Mouse (Mus musculus) stomach, postnatal 0 days (tissue): Measurements from ENCODE around the gene Rpl38. TPM values are rescaled to one million over a fixed set of nuclear protein-coding genes. Genes with fewer than 3 reads are reported as not detected.

Experiments
- ATAC-seq: fragments of 200-750 bp; cut with Nextera tagmentation; 2 replicates; pipeline ENCODE4 v1.8.0; 2017; ENCODE audit not compliant: low FRiP score, low TSS enrichment
- DNase-seq: peaks from one replicate; pipeline ENCODE4 v3.0.0-alpha.2; 2016; ENCODE audit warnings: low spot score
- H3K27ac ChIP-seq: fragments of 300-500 bp; sonication (generic); replicated peaks from 2 replicates; pipeline ENCODE4 v1.5.1; 2014; ENCODE audit warnings: mild to moderate bottlenecking, control low read depth
- H3K27me3 ChIP-seq: fragments of 300-500 bp; sonication (generic); 2 replicates; pipeline ENCODE4 v1.6.1; 2014; ENCODE audit warnings: low read length; ENCODE audit not compliant: control insufficient read depth, insufficient read depth
- H3K36me3 ChIP-seq: fragments of 300-500 bp; sonication (generic); 2 replicates; pipeline ENCODE4 v1.6.1; 2014; ENCODE audit warnings: low read length, mixed read lengths; ENCODE audit not compliant: control insufficient read depth, insufficient read depth
- H3K4me1 ChIP-seq: fragments of 300-500 bp; sonication (generic); replicated peaks from 2 replicates; pipeline ENCODE4 v1.6.1; 2014; ENCODE audit warnings: antibody characterized with exemption; ENCODE audit not compliant: control insufficient read depth, insufficient read depth
- H3K4me2 ChIP-seq: fragments of 300-500 bp; sonication (generic); replicated peaks from 2 replicates; pipeline ENCODE4 v1.6.1; 2014; ENCODE audit warnings: low read depth, mild to moderate bottlenecking, control low read depth, moderate library complexity
- H3K4me3 ChIP-seq: fragments of 300-500 bp; sonication (generic); 2 replicates; pipeline ENCODE4 v1.5.1; 2014; ENCODE audit warnings: low read depth, low read length, control low read depth
- H3K9ac ChIP-seq: fragments of 300-500 bp; sonication (generic); 2 replicates; pipeline ENCODE4 v1.6.1; 2014; ENCODE audit warnings: mild to moderate bottlenecking, low read length, control low read depth, mixed read lengths
- H3K9me3 ChIP-seq: fragments of 300-500 bp; sonication (generic); 2 replicates; pipeline ENCODE4 v1.6.1; 2016; ENCODE audit warnings: low read length; ENCODE audit not compliant: control insufficient read depth
- CTCF ChIP-seq: IDR thresholded peaks from 2 replicates; pipeline ENCODE4 v1.5.1; 2016; ENCODE audit warnings: antibody characterized with exemption, low read depth, mild to moderate bottlenecking, moderate library complexity
- EP300 ChIP-seq: optimal IDR thresholded peaks from 2 replicates; pipeline ENCODE3; 2016; ENCODE audit warnings: antibody characterized with exemption
- WGBS: fragments of 180-500 bp; shearing (Covaris S2); extraction: QIAGEN DNeasy Blood & Tissue Kit; methylation state at CpG from one replicate; pipeline ENCODE4 v1.1.7; 2014; 5-methylcytosine and 5-hydroxymethylcytosine counted together
- polyA plus RNA-seq: library from polyadenylated mRNA; unstranded; fragments of >200 nt; fragmentation: Nextera tagmentation; extraction: Ambion mirVana; gene quantifications from 2 replicates; pipeline ENCODE4 v1.2.1, GENCODE M21; 2015

The Rpl38 gene
- polyA plus RNA-seq, 1 experiment from 2014 or later = 1,265 TPM

GRCm38 (mm10) chr11:114698496-114698895, 30.2 kb downstream of the Rpl38 start:
- Histone ChIP-seq H3K9ac (no peak overlapping the region), H3K9me3 (no peaks in the 10 kb centered on the region), H3K27me3 (no peaks in the 10 kb centered on the region), H3K4me2 (no peak overlapping the region), H3K36me3 (no peaks in the 10 kb centered on the region; the same call in 1 of the 2 replicates), H3K27ac (no peak overlapping the region), H3K4me1 (no peaks in the 10 kb centered on the region), H3K4me3 (no peak overlapping the region)
- WGBS = 73% methylated on average over 7 of the region's 7 CpGs
- ATAC-seq (peak; percentile 27; the same call in 1 of the 2 replicates), DNase-seq (no peak)
- no peak for TF ChIP-seq EP300
- no peak for TF ChIP-seq CTCF

- no peak overlapping the region for H3K4me2 ChIP-seq
- H3K27ac ChIP-seq = 0 out of 2 replicates have a peak overlapping the region, but pooled peaks have one; percentile 13
- TF ChIP-seq EP300 (no peak), CTCF (no peak)
- WGBS = 64% methylated on average over 12 of the region's 12 CpGs
- H3K9ac ChIP-seq = no peak overlapping the region
- peak; percentile 76; the same call in 1 of the 2 replicates for ATAC-seq
- H3K9me3 ChIP-seq = no peaks in the 10 kb centered on the region
- H3K36me3 ChIP-seq = no peaks in the 10 kb centered on the region; the same call in 1 of the 2 replicates
- H3K4me1 ChIP-seq = no peaks in the 10 kb centered on the region
- no peak overlapping the region for H3K4me3 ChIP-seq
- H3K27me3 ChIP-seq = no peaks in the 10 kb centered on the region
- DNase-seq = no peak
Measured at GRCm38 (mm10) chr11:114699511-114699910, 31.2 kb downstream of the Rpl38 start.

- Histone ChIP-seq H3K36me3 (no peaks in the 10 kb centered on the region), H3K4me1 (no peaks in the 10 kb centered on the region), H3K27me3 (no peaks in the 10 kb centered on the region), H3K4me2 (no peak overlapping the region), H3K9ac (no peak overlapping the region), H3K27ac (no peak overlapping the region), H3K9me3 (no peaks in the 10 kb centered on the region), H3K4me3 (no peak overlapping the region)
- 76% methylated on average over 15 of the region's 15 CpGs for WGBS
- TF ChIP-seq CTCF (no peak), EP300 (no peak)
- ATAC-seq = no peak
- no peak for DNase-seq
Measured at GRCm38 (mm10) chr11:114702311-114702995, 34.1 kb downstream of the Rpl38 start.

- TF ChIP-seq EP300 (no peak), CTCF (no peak)
- Histone ChIP-seq H3K27ac (no peak overlapping the region), H3K27me3 (no peaks in the 10 kb centered on the region), H3K9ac (no peak overlapping the region), H3K4me3 (no peak overlapping the region), H3K36me3 (no peaks in the 10 kb centered on the region), H3K4me2 (no peak overlapping the region), H3K4me1 (no peaks in the 10 kb centered on the region), H3K9me3 (no peaks in the 10 kb centered on the region)
- ATAC-seq = no peak
- DNase-seq = no peak
- 82% methylated on average over 6 of the region's 6 CpGs for WGBS
Measured at GRCm38 (mm10) chr11:114702996-114703361, 34.7 kb downstream of the Rpl38 start.

GRCm38 (mm10) chr11:114704071-114704913, 36.0 kb downstream of the Rpl38 start:
- H3K4me2 ChIP-seq = no peak overlapping the region
- no peaks in the 10 kb centered on the region for H3K4me1 ChIP-seq
- no peak overlapping the region for H3K27ac ChIP-seq
- TF ChIP-seq CTCF = no peak
- TF ChIP-seq EP300 = no peak
- no peaks in the 10 kb centered on the region for H3K27me3 ChIP-seq
- ATAC-seq (0 out of 2 replicates have a peak, but pooled peaks have one; percentile 8), DNase-seq (no peak)
- no peak overlapping the region for H3K4me3 ChIP-seq
- H3K9me3 ChIP-seq = no peaks in the 10 kb centered on the region
- H3K9ac ChIP-seq = no peak overlapping the region
- no peaks in the 10 kb centered on the region for H3K36me3 ChIP-seq
- 58% methylated on average over 22 of the region's 22 CpGs for WGBS

- WGBS = 74% methylated on average over 5 of the region's 5 CpGs
- no peak for ATAC-seq
- no peak for DNase-seq
- H3K4me3 ChIP-seq = no peak overlapping the region
- no peak overlapping the region for H3K27ac ChIP-seq
- TF ChIP-seq CTCF = no peak
- no peak for TF ChIP-seq EP300
- no peak overlapping the region for H3K4me2 ChIP-seq
- no peak overlapping the region for H3K9ac ChIP-seq
- no peaks in the 10 kb centered on the region for H3K36me3 ChIP-seq
- H3K27me3 ChIP-seq = no peaks in the 10 kb centered on the region
- no peaks in the 10 kb centered on the region for H3K4me1 ChIP-seq
- H3K9me3 ChIP-seq = no peaks in the 10 kb centered on the region
Measured at GRCm38 (mm10) chr11:114706358-114706757, 38.0 kb downstream of the Rpl38 start.
